Mouse (Mus musculus) stomach, postnatal 0 days (tissue): ENCODE measurements at regions not wholly inside any gene's neighbourhood (a gene's known extent, or its start where the extent isn't known, plus 50 kb on each side); places are given as distances from the start of the nearest gene placed in this dataset.

Source experiments
- CTCF ChIP-seq: IDR thresholded peaks from 2 replicates; pipeline ENCODE4 v1.5.1; 2016; ENCODE audit warnings: antibody characterized with exemption, low read depth, mild to moderate bottlenecking, moderate library complexity
- EP300 ChIP-seq: optimal IDR thresholded peaks from 2 replicates; pipeline ENCODE3; 2016; ENCODE audit warnings: antibody characterized with exemption

- TF ChIP-seq CTCF (no peak), EP300 (no peak)
Observed at GRCm38 (mm10) chr13:37181169-37181787, 131.2 kb upstream of the F13a1 start.
